Mouse (Mus musculus) liver, embryonic 16.5 days (tissue): ENCODE measurements around the gene Vmn2r55. TPM values are rescaled to one million over a fixed set of nuclear protein-coding genes. Genes with fewer than 3 reads are reported as not detected.
"Not testable (repeated sequence)": the region's sequence is repeated elsewhere in the genome, so short reads cannot be mapped to it uniquely, and the experiment has no call there.

Source experiments
- ATAC-seq: fragments of 200-750 bp; cut with Nextera tagmentation; 2 replicates; pipeline ENCODE4 v1.8.0; 2017; ENCODE audit warnings: low read depth, mild to moderate bottlenecking, moderate number of reproducible peaks, moderate library complexity
- H3K27ac ChIP-seq: fragments of 300-500 bp; sonication (generic); 2 replicates; pipeline ENCODE4 v1.5.1; 2014; ENCODE audit warnings: mild to moderate bottlenecking, low read length
- H3K27me3 ChIP-seq: fragments of 300-500 bp; sonication (generic); 2 replicates; pipeline ENCODE4 v1.6.1; 2014; ENCODE audit warnings: low read depth, low read length, mixed read lengths; ENCODE audit not compliant: control insufficient read depth, insufficient read depth
- H3K36me3 ChIP-seq: fragments of 300-500 bp; sonication (generic); 2 replicates; pipeline ENCODE4 v1.6.1; 2014; ENCODE audit warnings: mild to moderate bottlenecking; ENCODE audit not compliant: control insufficient read depth, insufficient read depth
- H3K4me1 ChIP-seq: fragments of 300-500 bp; sonication (generic); 2 replicates; pipeline ENCODE4 v1.6.1; 2014; ENCODE audit warnings: low read depth, low read length, mixed read lengths; ENCODE audit not compliant: control insufficient read depth
- H3K4me2 ChIP-seq: fragments of 300-500 bp; sonication (generic); 2 replicates; pipeline ENCODE4 v1.6.1; 2014; ENCODE audit warnings: low read depth, low read length, mixed read lengths
- H3K4me3 ChIP-seq: fragments of 300-500 bp; sonication (generic); 2 replicates; pipeline ENCODE4 v1.5.1; 2014; ENCODE audit warnings: low read depth, mild to moderate bottlenecking, low read length
- H3K9ac ChIP-seq: fragments of 300-500 bp; sonication (generic); 2 replicates; pipeline ENCODE4 v1.6.1; 2014; ENCODE audit warnings: low read depth, low read length
- H3K9me3 ChIP-seq: fragments of 300-500 bp; sonication (generic); replicated peaks from 2 replicates; pipeline ENCODE4 v1.6.1; 2016; ENCODE audit warnings: low read length; ENCODE audit not compliant: control insufficient read depth
- WGBS: fragments of 180-500 bp; shearing (Covaris S2); extraction: QIAGEN DNeasy Blood & Tissue Kit; methylation state at CpG from one replicate; pipeline ENCODE4 v1.1.7; 2014; ENCODE audit not compliant: insufficient replicate concordance; 5-methylcytosine and 5-hydroxymethylcytosine counted together
- polyA plus RNA-seq: library from polyadenylated mRNA; unstranded; fragments of >200 nt; fragmentation: Nextera tagmentation; extraction: Ambion mirVana; gene quantifications from 2 replicates; pipeline ENCODE4 v1.2.1, GENCODE M21; 2015

Gene Vmn2r55
- not detected in 2 replicates for polyA plus RNA-seq

DNA sequence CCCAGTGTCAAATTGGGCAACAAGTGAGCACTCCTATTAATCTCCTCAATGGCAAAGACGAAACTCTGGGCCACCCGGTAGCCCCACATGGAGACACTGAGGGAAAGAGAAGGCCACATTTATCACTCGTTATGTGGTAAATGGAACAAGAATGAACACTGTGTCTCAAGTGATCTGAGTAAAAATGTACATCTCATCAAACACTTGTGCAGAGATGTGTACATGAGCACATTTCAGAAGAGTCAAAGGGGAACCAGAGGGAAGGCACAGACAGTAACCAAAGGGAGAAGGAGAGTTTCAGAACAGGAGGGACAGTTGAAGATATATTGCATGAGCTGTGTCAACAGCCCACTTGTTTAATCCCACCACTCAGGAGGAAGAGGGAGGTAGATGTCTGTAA lies at the start of gene Vmn2r55:
Vmn2r55 (minus strand) TSS at position 101 of the 400 bp plus-strand sequence.
- H3K4me2 ChIP-seq, H3K4me1 ChIP-seq, H3K9ac ChIP-seq, H3K27me3 ChIP-seq, H3K4me3 ChIP-seq, H3K36me3 ChIP-seq, ATAC-seq, H3K9me3 ChIP-seq, H3K27ac ChIP-seq: not testable (repeated sequence)
- WGBS = 70% methylated on average over 3 of the region's 3 CpGs

DNA sequence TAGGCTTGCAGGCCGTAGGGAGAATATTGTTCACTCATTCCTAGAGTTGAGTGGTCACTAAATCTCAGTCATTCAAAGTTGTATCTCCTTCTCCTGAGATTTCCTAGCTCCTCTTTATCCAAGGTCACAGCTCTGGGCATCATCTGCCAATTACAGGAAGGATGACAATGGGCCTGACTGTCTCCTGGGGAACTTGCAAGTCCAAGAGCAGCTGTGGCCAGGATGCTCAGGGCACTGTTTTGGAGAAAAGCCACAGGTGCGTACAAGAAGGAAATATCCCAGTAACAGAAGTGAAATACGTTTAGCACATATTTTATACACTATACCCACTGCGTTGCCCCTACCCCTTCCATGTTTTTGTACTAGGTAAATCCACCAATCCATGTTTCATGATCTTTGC lies 44.6 kb downstream of the Vmn2r55 start, which contains the start of gene Vmn2r54:
Vmn2r54 (minus strand) TSS at position 101 of the 400 bp plus-strand sequence.
- H3K4me2 ChIP-seq, H3K27ac ChIP-seq, ATAC-seq, H3K4me1 ChIP-seq, H3K9ac ChIP-seq, H3K9me3 ChIP-seq, H3K4me3 ChIP-seq, H3K27me3 ChIP-seq, H3K36me3 ChIP-seq: not testable (repeated sequence)
- WGBS = 51% methylated on average over 3 of the region's 4 CpGs

DNA sequence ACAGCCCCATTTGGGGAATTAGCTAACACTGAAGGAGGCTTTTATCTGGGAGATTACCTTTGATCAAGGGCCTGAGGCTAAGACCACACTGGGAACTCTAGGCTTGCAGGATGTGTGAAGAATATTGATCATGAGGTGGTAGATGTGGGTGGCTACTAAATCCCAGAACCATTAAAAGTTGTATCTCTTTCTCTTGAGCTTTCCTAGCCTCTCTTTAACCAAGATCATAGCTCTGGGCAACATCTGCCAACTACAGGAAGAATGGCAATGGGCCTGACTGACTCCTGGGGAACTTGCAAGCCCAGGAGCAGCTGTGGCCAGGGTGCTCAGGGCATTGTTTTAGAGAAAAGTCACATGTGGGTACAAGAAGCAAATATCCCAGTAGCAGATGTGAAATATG lies 76.1 kb downstream of the Vmn2r55 start, which contains the start of gene Vmn2r53:
Vmn2r53 (minus strand) TSS at position 101 of the 400 bp plus-strand sequence.
- Histone ChIP-seq H3K4me2 (no peak within 1 kb of the TSS), H3K36me3 (no peaks in the 10 kb centered on the region), H3K27me3 (no peaks in the 10 kb centered on the region), H3K4me3 (no peak within 1 kb of the TSS), H3K9me3 (no peaks in the 10 kb centered on the region), H3K4me1 (no peaks in the 10 kb centered on the region), H3K27ac (no peak within 1 kb of the TSS), H3K9ac (no peak within 1 kb of the TSS)
- no peak for ATAC-seq

Other genes with a start within 250 kb of the Vmn2r55 start
- gene Zfp606, start 206.7 kb downstream of the Vmn2r55 start, polyA plus RNA-seq = 3.1 and 3.2 TPM in 2 replicates
- gene 2900092C05Rik, start 172.5 kb downstream of the Vmn2r55 start, polyA plus RNA-seq = not detected in 2 replicates
- gene Vmn2r53, start 76.2 kb downstream of the Vmn2r55 start, polyA plus RNA-seq = not detected in 2 replicates
- gene Vmn2r54, start 44.7 kb downstream of the Vmn2r55 start, polyA plus RNA-seq = not detected in 2 replicates
- not detected in 2 replicates for gene Vmn2r56, start 50.0 kb upstream of the Vmn2r55 start, polyA plus RNA-seq
- gene Zscan18, start 118.6 kb upstream of the Vmn2r55 start, polyA plus RNA-seq = 0.40 and 0.58 TPM in 2 replicates
- 1.7 and 2.3 TPM in 2 replicates for gene Zfp329, start 133.9 kb upstream of the Vmn2r55 start, polyA plus RNA-seq
- 12.0 and 12.7 TPM in 2 replicates for gene Zfp110, start 149.8 kb upstream of the Vmn2r55 start, polyA plus RNA-seq
- 0.54 and 0.55 TPM in 2 replicates for gene Zfp128, start 196.2 kb upstream of the Vmn2r55 start, polyA plus RNA-seq
- 3.3 and 3.9 TPM in 2 replicates for gene Zscan22, start 212.8 kb upstream of the Vmn2r55 start, polyA plus RNA-seq
- gene Rps5, start 237.3 kb upstream of the Vmn2r55 start, polyA plus RNA-seq = 473 and 517 TPM in 2 replicates
- 0.07 and 0.09 TPM in 2 replicates for gene Rnf225, start 242.4 kb upstream of the Vmn2r55 start, polyA plus RNA-seq